Mouse (Mus musculus): ENCODE measurements around the gene Sulf2.

The Sulf2 gene

DNA sequence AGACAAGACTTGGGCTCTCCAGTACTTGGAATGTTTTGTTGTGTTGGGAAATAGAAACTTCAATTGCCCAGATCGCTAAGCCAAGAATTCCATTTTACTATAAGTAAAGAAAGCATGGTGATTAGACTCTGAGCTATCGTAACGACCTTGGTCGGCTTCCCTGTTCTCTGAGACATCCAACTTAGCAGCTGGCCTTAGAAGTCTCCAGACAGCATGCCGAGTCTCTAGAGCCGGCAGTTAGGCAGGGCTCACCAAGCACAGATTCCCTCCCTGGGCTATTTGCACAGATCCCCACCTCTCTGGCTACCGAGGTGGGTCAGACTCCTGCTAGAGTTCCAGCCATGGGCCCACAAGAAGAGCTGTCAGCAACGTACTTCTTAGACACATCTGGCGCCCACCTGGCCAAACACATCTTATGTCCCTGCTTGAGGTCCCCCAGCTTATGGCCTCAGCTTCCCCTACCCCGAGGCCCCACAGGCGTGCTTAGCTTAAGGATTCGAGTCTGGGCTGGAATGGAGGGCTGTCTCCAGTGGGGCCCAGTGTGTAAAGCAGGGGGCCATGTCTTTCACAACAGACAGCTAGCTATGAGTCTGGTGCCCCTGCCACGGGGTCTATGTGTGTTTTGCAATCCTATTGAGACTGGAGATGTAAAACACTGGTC, 6.7 kb downstream of the Sulf2 start:
- DNase-seq: no peak

DNA sequence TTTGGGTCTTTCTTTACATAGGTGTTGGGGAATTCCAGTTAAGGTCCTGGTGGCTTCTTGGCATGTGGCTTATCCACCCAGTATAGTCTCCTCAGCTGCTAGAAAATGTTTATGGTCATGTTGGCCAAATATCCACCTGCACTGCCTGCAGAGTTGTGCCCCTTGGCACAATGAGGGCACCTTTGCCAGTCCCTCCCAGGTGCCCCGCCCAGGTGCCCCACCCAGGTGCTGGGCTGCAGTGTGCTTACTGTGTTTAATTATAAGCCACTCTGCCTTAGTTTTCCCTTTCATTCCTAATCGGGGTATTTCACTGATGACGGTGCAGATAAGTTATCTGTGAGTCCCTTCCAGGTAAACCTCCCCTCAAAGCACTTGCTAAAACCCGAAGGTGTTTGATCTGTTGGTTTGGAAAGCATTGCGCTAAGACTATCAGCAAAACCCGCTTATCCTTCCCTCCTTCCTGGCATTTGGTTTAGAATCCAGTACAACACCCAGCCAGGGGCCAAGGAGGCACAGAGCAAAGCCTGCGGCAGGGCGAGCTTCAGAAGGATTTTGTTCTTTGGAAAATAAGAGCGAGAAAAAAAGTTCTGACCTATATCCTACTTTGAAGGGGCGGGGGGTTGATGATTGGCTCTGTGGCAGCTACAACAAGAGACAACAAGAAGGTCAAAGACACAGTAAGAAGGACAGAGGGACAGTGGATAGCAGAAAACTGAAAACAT, 7.4 kb downstream of the Sulf2 start:
- DNase-seq: no peak

DNA sequence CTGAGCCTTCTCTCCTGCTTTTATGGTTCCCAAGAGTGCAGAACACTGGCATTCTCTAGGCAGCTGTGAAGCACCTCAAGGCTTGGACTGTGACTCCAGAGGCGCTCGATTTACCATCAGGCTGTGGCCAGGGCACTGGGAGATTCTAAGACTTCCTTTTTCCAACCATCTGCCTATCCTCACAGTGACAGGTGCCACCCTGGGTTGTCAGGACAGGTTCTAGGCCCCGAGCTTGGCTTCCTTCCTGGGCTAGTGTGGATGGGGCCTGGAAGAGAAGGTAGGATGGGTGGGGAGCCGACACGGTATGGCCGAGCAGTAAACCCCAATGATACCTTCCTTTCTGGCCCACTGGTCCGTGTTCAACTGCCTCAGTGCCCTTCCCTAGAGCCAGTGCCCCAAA, 9.0 kb downstream of the Sulf2 start:
- DNase-seq: peak in 1 of 2 experiments; percentile 25

DNA sequence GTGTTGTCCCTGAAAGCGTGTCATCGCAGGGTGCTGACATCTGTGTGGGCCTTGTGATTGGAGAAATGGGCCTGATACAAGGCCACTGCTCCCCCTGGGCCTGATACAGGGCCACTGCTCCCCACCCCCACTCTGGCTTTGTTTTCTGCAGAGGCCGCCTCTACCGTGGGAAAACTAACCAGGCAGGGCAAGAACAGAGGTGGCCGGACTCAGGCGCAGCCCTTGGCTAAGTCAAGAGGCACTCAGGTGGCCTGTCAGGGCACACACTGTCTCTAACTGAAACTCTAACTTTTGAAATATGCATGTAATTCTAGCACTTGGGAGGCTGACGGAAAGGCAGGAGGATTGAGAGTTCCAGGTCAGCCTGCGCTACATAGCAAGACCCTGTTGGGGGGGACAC, 10.4 kb downstream of the Sulf2 start:
- no peak for DNase-seq

- no peak for DNase-seq
These were observed 11.6 kb downstream of the Sulf2 start for GRCm38 (mm10) chr2:166143871-166144270.

GRCm38 (mm10) chr2:166142561-166143112, 12.8 kb downstream of the Sulf2 start:
- no peak for DNase-seq

DNA sequence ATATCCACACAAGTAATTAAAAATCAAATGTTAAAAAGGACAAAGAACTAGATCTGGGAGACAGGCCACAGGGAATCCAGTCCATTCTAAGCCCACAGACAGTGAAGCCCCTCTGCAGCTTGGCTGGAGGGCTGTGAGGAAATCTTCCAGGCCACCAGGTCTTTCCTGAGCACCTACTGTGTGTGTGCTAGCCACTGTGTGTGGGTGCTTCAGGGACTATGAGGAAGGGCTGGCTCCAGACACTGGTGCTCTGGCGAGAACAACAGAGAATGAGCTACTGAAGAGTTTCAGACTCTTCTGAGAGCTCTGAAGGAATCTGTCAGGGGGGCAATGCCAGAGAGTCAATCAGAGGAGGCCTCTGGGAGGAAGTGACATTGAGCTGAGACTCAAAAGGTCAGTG, 13.6 kb downstream of the Sulf2 start:
- DNase-seq: no peak

GRCm38 (mm10) chr2:166141039-166141438, 14.4 kb downstream of the Sulf2 start:
- no peak for DNase-seq

- DNase-seq: peak; percentile 48 to 64
These were observed 15.0 kb downstream of the Sulf2 start for GRCm38 (mm10) chr2:166140427-166140826.

DNA sequence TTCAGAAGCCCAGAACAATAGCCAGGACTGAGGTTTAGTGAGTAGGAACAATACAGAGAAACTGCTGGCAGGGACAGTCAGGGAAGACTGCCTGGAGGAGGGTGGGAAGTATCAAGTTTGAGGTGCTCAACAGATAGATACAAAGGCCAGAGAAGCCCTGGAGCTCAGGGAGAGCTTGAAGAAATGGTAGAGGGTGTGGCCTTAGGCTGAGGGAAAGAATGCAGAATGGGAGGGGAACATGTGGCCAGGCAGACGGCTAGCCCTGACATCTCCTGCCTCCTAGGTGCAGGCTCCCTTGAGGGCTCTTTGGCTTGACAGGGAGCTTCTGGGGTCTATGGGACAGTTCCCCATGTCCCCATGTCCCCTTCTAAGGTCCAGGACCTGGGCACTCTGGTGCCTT, 17.2 kb downstream of the Sulf2 start:
- DNase-seq: no peak

DNA sequence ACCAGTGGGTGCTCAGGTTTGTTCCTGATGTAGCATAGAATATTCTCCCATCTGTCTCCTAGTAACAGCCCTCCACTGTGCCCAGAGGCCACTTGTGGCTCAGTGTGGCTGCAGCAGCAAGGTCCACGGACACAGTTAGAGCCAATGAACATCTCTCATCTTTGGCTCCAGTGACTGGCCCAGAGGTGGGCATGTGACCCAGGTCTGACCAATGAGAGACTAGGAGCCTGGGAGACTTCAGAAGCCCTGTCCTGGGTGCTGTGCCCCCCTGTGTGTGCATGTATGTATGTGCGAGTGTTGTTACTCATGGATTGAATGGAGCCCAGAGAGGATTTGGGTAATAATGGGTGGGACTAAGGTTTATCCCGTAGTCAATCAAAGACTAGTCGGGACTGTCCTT, 18.0 kb downstream of the Sulf2 start:
- no peak for DNase-seq

- DNase-seq: peak; percentile 47 to 55
These were observed 19.6 kb downstream of the Sulf2 start for GRCm38 (mm10) chr2:166135711-166136485.

GRCm38 (mm10) chr2:166128756-166129155, 26.7 kb downstream of the Sulf2 start:
- no peak for DNase-seq

- DNase-seq: no peak
These were observed 27.4 kb downstream of the Sulf2 start for GRCm38 (mm10) chr2:166128032-166128431.

DNA sequence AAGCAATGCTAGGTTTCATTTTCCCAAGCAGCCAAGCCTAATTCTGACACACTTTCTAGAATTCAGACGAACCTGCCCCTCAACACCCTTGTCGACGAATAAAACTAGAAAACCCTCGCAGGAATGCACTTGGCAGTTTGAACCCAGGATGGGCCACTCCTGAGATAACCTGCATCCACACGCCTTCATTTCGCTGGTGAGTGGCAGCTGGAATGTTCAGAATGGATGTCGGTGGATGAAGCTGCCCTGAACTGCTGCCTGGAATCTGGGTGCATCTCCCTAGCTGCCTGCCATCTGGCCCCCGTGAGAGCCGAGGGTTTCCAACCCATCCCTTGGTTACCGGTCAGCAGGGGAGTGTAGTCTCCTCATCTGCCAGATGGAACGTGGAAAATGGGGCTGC, 29.1 kb downstream of the Sulf2 start:
- no peak for DNase-seq

DNA sequence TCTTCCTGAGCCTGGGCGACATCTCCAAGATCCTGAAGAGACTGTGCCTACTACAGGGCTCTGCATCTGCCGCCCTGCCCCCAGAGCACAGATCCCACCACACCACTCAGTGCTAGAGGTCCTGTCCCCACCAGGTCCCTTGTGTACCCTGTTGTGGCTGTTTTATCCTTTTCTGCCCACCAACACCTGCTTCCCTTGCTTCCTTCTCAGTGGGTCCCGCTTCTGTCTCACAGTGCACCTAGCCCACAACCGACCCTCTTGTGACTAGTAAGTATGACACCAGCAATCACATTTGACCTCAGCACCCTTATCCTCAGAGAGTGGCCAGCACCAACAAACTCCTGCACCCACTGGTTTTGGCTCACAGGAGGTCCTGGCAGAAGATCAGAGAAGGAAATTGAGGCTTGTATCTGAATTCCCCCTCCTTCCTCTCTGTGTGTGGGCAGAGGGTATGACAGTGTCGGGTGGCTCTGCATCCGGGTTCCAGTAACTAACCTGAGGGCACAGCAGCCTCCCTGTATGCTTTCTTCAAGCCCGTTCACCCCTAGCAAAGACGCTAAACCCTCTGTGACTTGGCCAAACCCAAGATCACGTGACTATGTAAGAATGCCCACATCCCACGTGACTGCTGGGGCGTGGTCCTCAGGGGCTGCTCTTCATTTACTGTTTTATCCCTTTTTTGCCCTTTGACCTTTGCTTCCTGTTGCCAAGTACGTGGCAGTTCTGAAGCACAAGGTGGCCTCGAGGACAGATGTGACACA, 29.8 kb downstream of the Sulf2 start:
- DNase-seq: no peak

GRCm38 (mm10) chr2:166125033-166125432, 30.4 kb downstream of the Sulf2 start:
- DNase-seq: no peak

DNA sequence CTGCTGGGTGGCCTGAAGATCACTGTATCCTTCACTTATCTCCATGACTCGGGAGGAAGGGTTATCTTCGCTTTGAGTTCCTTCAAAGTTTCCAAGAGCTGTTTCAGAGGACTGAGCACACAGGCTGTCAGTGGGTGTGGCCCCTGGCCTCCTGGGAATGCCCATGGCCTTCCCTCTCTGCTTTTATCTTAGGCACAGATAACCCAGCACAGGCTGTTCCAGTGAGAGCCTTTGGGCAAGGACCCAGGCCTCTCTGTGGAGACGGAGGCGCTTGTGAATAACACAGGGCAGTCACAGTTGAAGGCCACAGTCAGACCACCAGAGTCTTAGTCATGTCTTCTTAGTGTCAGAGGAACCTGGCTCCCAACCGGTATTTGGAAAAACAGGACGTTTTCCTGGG, 32.7 kb downstream of the Sulf2 start:
- DNase-seq: no peak

DNA sequence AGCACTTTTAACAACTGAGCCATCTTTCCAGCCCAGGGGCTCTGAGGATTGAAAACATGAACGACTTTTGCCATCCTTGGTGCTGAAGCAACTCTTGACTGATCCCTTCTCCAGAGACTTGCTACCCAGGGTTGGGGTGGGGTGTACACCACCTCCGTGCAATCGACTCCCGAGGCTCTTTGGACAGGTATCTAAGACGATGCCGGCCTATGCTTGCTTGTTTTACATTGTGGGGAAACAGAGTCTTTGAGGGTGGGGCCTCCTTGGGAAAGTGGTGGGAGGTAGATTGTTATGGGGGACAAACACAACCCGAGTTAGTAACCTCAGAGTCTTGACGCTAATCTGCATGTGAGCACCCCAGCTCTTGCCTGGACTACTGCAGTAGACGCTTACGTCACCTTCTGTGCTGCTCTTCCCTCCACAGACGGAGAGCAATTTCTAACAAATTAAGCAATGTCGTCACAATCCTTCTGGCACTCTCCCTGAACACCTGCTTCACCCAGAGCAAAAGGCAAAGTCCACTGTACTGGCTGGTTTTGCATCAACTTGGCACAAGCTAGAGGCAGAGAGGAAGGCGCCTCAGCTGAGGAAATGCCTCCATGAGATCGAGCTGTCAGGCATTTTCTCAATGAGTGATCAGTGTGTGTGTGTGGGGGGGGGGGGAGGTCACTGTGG, 33.6 kb downstream of the Sulf2 start:
- DNase-seq: no peak

DNA sequence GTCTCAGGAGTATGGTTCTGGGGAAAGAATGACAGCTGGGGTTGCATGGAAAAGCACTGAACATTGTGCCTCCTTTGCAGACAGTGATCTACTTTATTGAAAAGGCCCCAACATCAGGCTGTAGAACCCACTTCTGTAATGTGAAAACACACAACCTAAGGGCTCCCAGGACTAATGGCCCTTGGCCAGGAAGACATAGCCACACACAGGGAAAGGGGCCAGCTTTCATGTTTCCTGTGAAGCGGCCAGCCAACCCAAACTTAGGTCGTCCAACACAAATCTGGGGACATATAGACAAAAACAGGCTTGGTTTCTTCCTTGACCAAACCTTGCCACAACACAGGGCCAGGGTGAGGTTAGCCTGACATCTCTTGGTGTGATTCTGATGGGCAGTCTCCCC, 35.5 kb downstream of the Sulf2 start:
- DNase-seq: no peak

GRCm38 (mm10) chr2:166116704-166117103, 38.8 kb downstream of the Sulf2 start:
- DNase-seq: no peak

DNA sequence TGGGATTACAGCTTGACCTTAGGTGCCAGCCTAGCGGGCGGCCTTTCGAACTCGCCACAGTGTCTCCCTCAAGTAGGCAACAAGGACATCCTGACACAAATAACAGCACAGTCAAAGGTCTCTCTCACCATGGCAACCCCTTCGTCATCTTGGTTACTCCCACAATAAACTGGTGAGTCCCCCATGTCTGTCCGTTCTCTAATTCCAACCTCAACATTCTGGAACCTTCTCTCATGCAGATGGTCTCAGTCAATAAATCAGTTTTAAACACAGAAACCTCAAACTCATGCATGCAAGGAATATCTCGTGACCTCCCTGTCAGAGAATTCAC, 39.2 kb downstream of the Sulf2 start:
- DNase-seq: no peak

All from cerebellum, postnatal 14 days (tissue).